Mouse (Mus musculus): ENCODE data around the gene Lypd3. TPM values are rescaled to one million over a fixed set of nuclear protein-coding genes. Genes with fewer than 3 reads are reported as not detected.

Gene Lypd3
- polyA plus RNA-seq, 1 experiment from 2014 or later, result 0.36 TPM

- no peak overlapping the region for H3K4me3 ChIP-seq (ENCODE audit: low read depth, low read length)
- H3K4me2 ChIP-seq (ENCODE audit: low read length), result no peak overlapping the region
- no peak overlapping the region for H3K9ac ChIP-seq (ENCODE audit: low read depth, low read length)
- no peaks in the 10 kb centered on the region for H3K27me3 ChIP-seq (ENCODE audit: control insufficient read depth, insufficient read depth, low read depth, low read length)
- H3K27ac ChIP-seq (ENCODE audit: low read length), result no peak overlapping the region
- 53% methylated on average over 13 of the region's 13 CpGs for WGBS
- H3K9me3 ChIP-seq (replicated peaks; ENCODE audit: control insufficient read depth, low read length, poor library complexity, severe bottlenecking), result no peaks in the 10 kb centered on the region
- no peaks in the 10 kb centered on the region for H3K36me3 ChIP-seq (ENCODE audit: control insufficient read depth, insufficient read depth, low read length)
- ATAC-seq, result no peak
- no peaks in the 10 kb centered on the region for H3K4me1 ChIP-seq (ENCODE audit: control insufficient read depth, insufficient read depth, low read length)
These were observed 16.5 kb upstream of the Lypd3 start for GRCm38 (mm10) chr7:24619671-24620397.

- 85% methylated on average over 3 of the region's 3 CpGs for WGBS
- H3K27ac ChIP-seq (ENCODE audit: low read length), result no peak overlapping the region
These were observed 15.2 kb upstream of the Lypd3 start for GRCm38 (mm10) chr7:24621193-24621592.

GRCm38 (mm10) chr7:24622967-24623366, 13.4 kb upstream of the Lypd3 start:
- no peaks in the 10 kb centered on the region for H3K36me3 ChIP-seq (ENCODE audit: control insufficient read depth, insufficient read depth, low read length)
- H3K27me3 ChIP-seq (ENCODE audit: control insufficient read depth, insufficient read depth, low read depth, low read length), result no peaks in the 10 kb centered on the region
- no peak overlapping the region for H3K4me3 ChIP-seq (ENCODE audit: low read depth, low read length)
- WGBS, result 83% methylated on average over 6 of the region's 6 CpGs
- no peak for ATAC-seq
- H3K4me1 ChIP-seq (ENCODE audit: control insufficient read depth, insufficient read depth, low read length), result no peaks in the 10 kb centered on the region
- H3K4me2 ChIP-seq (ENCODE audit: low read length), result no peak overlapping the region
- no peak overlapping the region for H3K9ac ChIP-seq (ENCODE audit: low read depth, low read length)
- no peaks in the 10 kb centered on the region for H3K9me3 ChIP-seq (replicated peaks; ENCODE audit: control insufficient read depth, low read length, poor library complexity, severe bottlenecking)
- no peak overlapping the region for H3K27ac ChIP-seq (ENCODE audit: low read length)

More at GRCm38 (mm10) chr7:24621193-24621592, 15.2 kb upstream of the Lypd3 start:
- no peaks in the 10 kb centered on the region for H3K4me1 ChIP-seq (ENCODE audit: control insufficient read depth, insufficient read depth, low read length)
- H3K9ac ChIP-seq (ENCODE audit: low read depth, low read length), result no peak overlapping the region
- H3K36me3 ChIP-seq (ENCODE audit: control insufficient read depth, insufficient read depth, low read length), result no peaks in the 10 kb centered on the region
- no peak overlapping the region for H3K4me2 ChIP-seq (ENCODE audit: low read length)
- no peak for ATAC-seq
- no peak overlapping the region for H3K4me3 ChIP-seq (ENCODE audit: low read depth, low read length)
- H3K9me3 ChIP-seq (replicated peaks; ENCODE audit: control insufficient read depth, low read length, poor library complexity, severe bottlenecking), result no peaks in the 10 kb centered on the region
- H3K27me3 ChIP-seq (ENCODE audit: control insufficient read depth, insufficient read depth, low read depth, low read length), result no peaks in the 10 kb centered on the region

- H3K4me3 ChIP-seq (ENCODE audit: low read depth, low read length), result peak overlapping the region; percentile 36
- no peaks in the 10 kb centered on the region for H3K27me3 ChIP-seq (ENCODE audit: control insufficient read depth, insufficient read depth, low read depth, low read length)
- H3K27ac ChIP-seq (ENCODE audit: low read length), result no peak overlapping the region; the same call in 1 of the 2 replicates
- no peaks in the 10 kb centered on the region for H3K36me3 ChIP-seq (ENCODE audit: control insufficient read depth, insufficient read depth, low read length)
- H3K9me3 ChIP-seq (replicated peaks; ENCODE audit: control insufficient read depth, low read length, poor library complexity, severe bottlenecking), result no peaks in the 10 kb centered on the region
- peaks cover 6% of the 10 kb centered on the region; the same call in 1 of the 2 replicates for H3K4me1 ChIP-seq (ENCODE audit: control insufficient read depth, insufficient read depth, low read length)
- 10% methylated on average over 27 of the region's 33 CpGs for WGBS
- peak overlapping the region; percentile 66 for H3K9ac ChIP-seq (ENCODE audit: low read depth, low read length)
- H3K4me2 ChIP-seq (ENCODE audit: low read length), result peak overlapping the region; percentile 72
- ATAC-seq, result peak; percentile 81
These were observed 7.4 kb upstream of the Lypd3 start for GRCm38 (mm10) chr7:24628685-24629610.

- no peaks in the 10 kb centered on the region for H3K36me3 ChIP-seq (ENCODE audit: control insufficient read depth, insufficient read depth, low read length)
- no peak for ATAC-seq
- H3K27me3 ChIP-seq (ENCODE audit: control insufficient read depth, insufficient read depth, low read depth, low read length), result no peaks in the 10 kb centered on the region
- no peak overlapping the region for H3K9ac ChIP-seq (ENCODE audit: low read depth, low read length)
- H3K4me2 ChIP-seq (ENCODE audit: low read length), result no peak overlapping the region
- H3K4me1 ChIP-seq (ENCODE audit: control insufficient read depth, insufficient read depth, low read length), result peaks cover 6% of the 10 kb centered on the region; the same call in 1 of the 2 replicates
- H3K9me3 ChIP-seq (replicated peaks; ENCODE audit: control insufficient read depth, low read length, poor library complexity, severe bottlenecking), result no peaks in the 10 kb centered on the region
- no peak overlapping the region for H3K27ac ChIP-seq (ENCODE audit: low read length)
- H3K4me3 ChIP-seq (ENCODE audit: low read depth, low read length), result no peak overlapping the region
- WGBS, result 74% methylated on average over 4 of the region's 4 CpGs
These were observed 6.7 kb upstream of the Lypd3 start for GRCm38 (mm10) chr7:24629672-24630071.

GRCm38 (mm10) chr7:24630116-24630880, 6.1 kb upstream of the Lypd3 start:
- H3K4me1 ChIP-seq (ENCODE audit: control insufficient read depth, insufficient read depth, low read length), result peaks cover 6% of the 10 kb centered on the region; the same call in 1 of the 2 replicates

GRCm38 (mm10) chr7:24637046-24637445, 696 bp downstream of the Lypd3 start:
- ATAC-seq, result peak; percentile 37; the same call in 1 of the 2 replicates

More at GRCm38 (mm10) chr7:24630116-24630880, 6.1 kb upstream of the Lypd3 start:
- Histone ChIP-seq H3K36me3 (ENCODE audit: control insufficient read depth, insufficient read depth, low read length) (no peaks in the 10 kb centered on the region), H3K4me3 (ENCODE audit: low read depth, low read length) (no peak overlapping the region), H3K27ac (ENCODE audit: low read length) (no peak overlapping the region), H3K9me3 (replicated peaks; ENCODE audit: control insufficient read depth, low read length, poor library complexity, severe bottlenecking) (no peaks in the 10 kb centered on the region), H3K9ac (ENCODE audit: low read depth, low read length) (no peak overlapping the region), H3K27me3 (ENCODE audit: control insufficient read depth, insufficient read depth, low read depth, low read length) (no peaks in the 10 kb centered on the region), H3K4me2 (ENCODE audit: low read length) (no peak overlapping the region)
- ATAC-seq, result no peak
- WGBS, result 70% methylated on average over 10 of the region's 10 CpGs

GRCm38 (mm10) chr7:24638026-24638856, 1.9 kb downstream of the Lypd3 start:
- no peak overlapping the region for H3K27ac ChIP-seq (ENCODE audit: low read length)
- H3K4me3 ChIP-seq (ENCODE audit: low read depth, low read length), result peak overlapping the region; percentile 42
- no peaks in the 10 kb centered on the region for H3K9me3 ChIP-seq (replicated peaks; ENCODE audit: control insufficient read depth, low read length, poor library complexity, severe bottlenecking)
- no peaks in the 10 kb centered on the region for H3K36me3 ChIP-seq (ENCODE audit: control insufficient read depth, insufficient read depth, low read length)
- H3K9ac ChIP-seq (ENCODE audit: low read depth, low read length), result peak overlapping the region; percentile 43
- ATAC-seq, result peak; percentile 52
- peak overlapping the region; percentile 82 for H3K4me2 ChIP-seq (ENCODE audit: low read length)
- peaks cover 13% of the 10 kb centered on the region for H3K4me1 ChIP-seq (ENCODE audit: control insufficient read depth, insufficient read depth, low read length)
- H3K27me3 ChIP-seq (ENCODE audit: control insufficient read depth, insufficient read depth, low read depth, low read length), result peaks cover 37% of the 10 kb centered on the region
- 4% methylated on average over 35 of the region's 35 CpGs for whole genome bisulfite sequencing

More at GRCm38 (mm10) chr7:24637046-24637445, 696 bp downstream of the Lypd3 start:
- no peak overlapping the region for H3K27ac ChIP-seq (ENCODE audit: low read length)
- WGBS, result under 1% methylated on average over 18 of the region's 18 CpGs
- H3K4me1 ChIP-seq (ENCODE audit: control insufficient read depth, insufficient read depth, low read length), result peaks cover 13% of the 10 kb centered on the region
- peak overlapping the region; percentile 36 for H3K4me2 ChIP-seq (ENCODE audit: low read length)
- H3K36me3 ChIP-seq (ENCODE audit: control insufficient read depth, insufficient read depth, low read length), result no peaks in the 10 kb centered on the region
- no peak overlapping the region for H3K9ac ChIP-seq (ENCODE audit: low read depth, low read length)
- peak overlapping the region; percentile 8; the same call in 1 of the 2 replicates for H3K4me3 ChIP-seq (ENCODE audit: low read depth, low read length)
- H3K27me3 ChIP-seq (ENCODE audit: control insufficient read depth, insufficient read depth, low read depth, low read length), result peaks cover 37% of the 10 kb centered on the region
- H3K9me3 ChIP-seq (replicated peaks; ENCODE audit: control insufficient read depth, low read length, poor library complexity, severe bottlenecking), result no peaks in the 10 kb centered on the region
